Mouse (Mus musculus): ENCODE data around the gene Cox7a1.

DNA sequence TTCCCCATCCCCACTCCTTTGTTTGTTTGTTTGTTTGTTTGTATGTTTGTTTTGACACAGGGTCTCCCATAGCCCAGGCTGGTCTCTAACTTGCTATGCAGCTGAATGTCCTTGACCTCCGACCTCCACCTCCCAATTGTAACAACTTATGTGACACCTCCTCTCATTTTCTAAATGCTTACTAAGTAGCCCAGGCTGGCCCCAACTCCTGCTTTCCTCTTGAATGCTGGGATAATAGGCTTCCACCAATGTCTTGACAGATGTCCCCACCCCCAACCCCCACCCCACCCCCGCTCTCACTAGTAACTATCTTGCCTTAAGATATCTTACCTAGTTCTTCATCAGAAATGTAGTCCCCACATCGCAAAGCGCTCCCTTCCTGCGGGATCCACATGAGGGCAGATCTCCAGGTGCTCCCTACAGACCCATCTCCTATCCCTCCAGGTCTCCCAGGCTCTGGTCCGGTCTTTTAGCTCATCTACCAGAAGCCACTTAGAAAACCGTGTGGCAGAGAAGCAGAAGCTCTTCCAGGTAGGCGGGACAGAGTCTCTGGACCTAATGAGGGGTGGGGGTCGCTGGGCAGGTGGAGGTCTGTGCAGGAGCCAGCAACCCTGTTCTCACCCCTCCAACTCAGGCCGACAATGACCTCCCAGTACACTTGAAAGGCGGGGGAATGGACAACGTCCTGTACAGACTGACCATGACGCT, 851 bp downstream of the Cox7a1 start:
- no peak for TF ChIP-seq EP300 (IDR thresholded peaks at IDR 0.05; ENCODE audit: low read depth)
- TF ChIP-seq CTCF (IDR thresholded peaks at IDR 0.05; ENCODE audit: low read depth) = no peak
